Mouse (Mus musculus) embryonic facial prominence, embryonic 13.5 days (tissue): ENCODE data around the gene Tectb. TPM values are rescaled to one million over a fixed set of nuclear protein-coding genes. Genes with fewer than 3 reads are reported as not detected.
A peak's percentile ranks its signal among the peaks of the same experiment; 100 is the strongest.

ENCODE experiments used
- ATAC-seq: fragments of 200-750 bp; cut with Nextera tagmentation; 2 replicates; pipeline ENCODE4 v1.8.0; 2017; ENCODE audit warnings: low read depth; ENCODE audit not compliant: insufficient number of reproducible peaks, insufficient read depth, low FRiP score, low TSS enrichment
- H3K27ac ChIP-seq: fragments of 300-500 bp; sonication (generic); 2 replicates; pipeline ENCODE4 v1.5.1; 2015; ENCODE audit warnings: moderate library complexity, mild to moderate bottlenecking, inconsistent platforms
- H3K27me3 ChIP-seq: fragments of 300-500 bp; sonication (generic); 2 replicates; pipeline ENCODE4 v1.6.1; 2015; ENCODE audit warnings: mild to moderate bottlenecking, inconsistent platforms
- H3K36me3 ChIP-seq: fragments of 300-500 bp; sonication (generic); 2 replicates; pipeline ENCODE4 v1.6.1; 2015; ENCODE audit warnings: mild to moderate bottlenecking, inconsistent platforms
- H3K4me1 ChIP-seq: fragments of 300-500 bp; sonication (generic); 2 replicates; pipeline ENCODE4 v1.6.1; 2015; ENCODE audit warnings: inconsistent platforms
- H3K4me2 ChIP-seq: fragments of 300-500 bp; sonication (generic); 2 replicates; pipeline ENCODE4 v1.6.1; 2015; ENCODE audit warnings: moderate library complexity, mild to moderate bottlenecking, inconsistent platforms
- H3K4me3 ChIP-seq: fragments of 300-500 bp; sonication (generic); 2 replicates; pipeline ENCODE4 v1.5.1; 2015; ENCODE audit warnings: mild to moderate bottlenecking, inconsistent platforms
- H3K9ac ChIP-seq: fragments of 300-500 bp; sonication (generic); 2 replicates; pipeline ENCODE4 v1.6.1; 2015; ENCODE audit warnings: mild to moderate bottlenecking, inconsistent platforms
- H3K9me3 ChIP-seq: fragments of 300-500 bp; sonication (generic); 2 replicates; pipeline ENCODE4 v1.6.1; 2016; ENCODE audit warnings: inconsistent platforms
- WGBS: fragments of 180-500 bp; shearing (Covaris S2); methylation state at CpG from one replicate; pipeline ENCODE4 v1.1.7; 2015; ENCODE audit warnings: mixed read lengths; 5-methylcytosine and 5-hydroxymethylcytosine counted together
- polyA plus RNA-seq: library from polyadenylated mRNA; unstranded; fragments of >200 nt; fragmentation: Nextera tagmentation; extraction: Ambion mirVana; gene quantifications from 2 replicates; pipeline ENCODE4 v1.2.1, GENCODE M21; 2015

Gene Tectb
- polyA plus RNA-seq, result not detected in 2 replicates

DNA sequence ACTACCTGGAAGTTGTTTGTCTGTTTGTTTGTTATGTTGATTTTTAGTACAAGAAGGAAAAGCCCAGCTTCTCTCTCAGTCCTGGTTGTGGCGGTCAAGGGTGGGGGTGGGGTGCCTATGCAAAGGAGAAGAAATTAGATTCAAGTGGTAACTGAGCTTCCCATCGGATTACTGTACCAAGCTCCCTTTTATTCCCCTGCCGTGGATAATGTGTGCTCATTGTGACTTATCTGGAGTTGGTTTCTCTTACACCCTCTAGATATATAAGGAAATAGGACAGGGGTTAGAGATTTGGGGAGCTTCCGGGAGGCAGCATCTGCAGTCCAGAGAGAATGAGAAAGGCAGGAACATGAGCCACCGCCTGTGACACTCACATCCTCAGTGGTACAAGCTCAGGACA is at the start of gene Tectb:
TSS of gene Tectb (plus strand) at position 301 of the 400 bp plus-strand sequence.
- H3K27me3 ChIP-seq, result no peaks in the 10 kb centered on the region
- no peak within 1 kb of the TSS for H3K4me3 ChIP-seq
- no peak within 1 kb of the TSS for H3K4me2 ChIP-seq
- H3K9ac ChIP-seq, result no peak within 1 kb of the TSS
- 57% methylated on average over 5 of the region's 5 CpGs for WGBS
- no peaks in the 10 kb centered on the region for H3K9me3 ChIP-seq
- no peaks in the 10 kb centered on the region for H3K4me1 ChIP-seq
- no peak for ATAC-seq
- no peaks in the 10 kb centered on the region for H3K36me3 ChIP-seq
- no peak within 1 kb of the TSS for H3K27ac ChIP-seq

DNA sequence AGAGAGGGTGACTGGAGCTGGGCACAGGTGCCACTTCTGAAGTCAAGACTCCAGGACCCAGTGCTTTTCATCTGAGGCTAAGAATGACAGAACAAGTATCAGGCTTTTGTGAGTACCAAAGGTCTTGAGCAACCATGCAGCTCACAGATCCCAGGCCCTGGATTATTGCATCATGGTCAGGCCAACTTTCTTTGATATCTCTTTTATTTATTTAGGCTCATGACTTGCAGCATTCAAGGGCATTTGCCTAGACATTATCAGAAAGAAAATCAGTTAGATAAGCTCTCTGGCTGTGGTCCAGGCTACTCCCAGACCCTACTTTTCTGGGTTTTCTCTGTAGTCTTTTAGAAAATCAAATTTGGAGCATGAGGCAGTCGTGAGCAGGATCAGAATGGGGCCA is 48.8 kb upstream of the Tectb start:
- no peaks in the 10 kb centered on the region for H3K4me1 ChIP-seq
- no peaks in the 10 kb centered on the region for H3K9me3 ChIP-seq
- no peaks in the 10 kb centered on the region for H3K36me3 ChIP-seq
- no peak overlapping the region for H3K4me2 ChIP-seq
- no peak for ATAC-seq
- 58% methylated on average over 1 of the region's 1 CpGs for whole genome bisulfite sequencing
- no peak overlapping the region for H3K9ac ChIP-seq
- no peak overlapping the region for H3K27ac ChIP-seq
- H3K4me3 ChIP-seq, result no peak overlapping the region
- no peaks in the 10 kb centered on the region for H3K27me3 ChIP-seq

DNA sequence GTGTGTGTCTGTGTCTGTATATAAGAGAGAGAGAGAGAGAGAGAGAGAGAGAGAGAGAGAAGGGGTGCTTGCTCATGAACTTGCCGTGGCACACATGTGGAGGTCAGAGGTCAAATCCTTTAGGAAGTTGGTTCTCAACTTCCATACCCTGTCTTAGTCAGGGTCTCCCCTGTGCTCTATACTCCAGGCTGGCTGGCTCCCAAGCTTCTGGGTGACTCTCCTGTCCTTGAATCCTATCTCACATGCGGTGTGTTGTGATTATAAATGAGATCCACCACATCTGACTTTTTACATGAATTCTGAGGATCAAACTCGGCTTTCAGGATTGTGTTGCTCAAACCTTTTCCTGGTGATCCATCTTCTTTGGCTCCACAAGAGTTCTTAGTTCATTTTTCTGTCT is 48.1 kb upstream of the Tectb start:
- Histone ChIP-seq H3K27me3 (no peaks in the 10 kb centered on the region), H3K36me3 (no peaks in the 10 kb centered on the region), H3K4me2 (no peak overlapping the region), H3K9ac (no peak overlapping the region), H3K4me1 (no peaks in the 10 kb centered on the region), H3K4me3 (no peak overlapping the region), H3K9me3 (no peaks in the 10 kb centered on the region), H3K27ac (no peak overlapping the region)
- ATAC-seq, result no peak
- WGBS, result 80% methylated on average over 3 of the region's 3 CpGs

DNA sequence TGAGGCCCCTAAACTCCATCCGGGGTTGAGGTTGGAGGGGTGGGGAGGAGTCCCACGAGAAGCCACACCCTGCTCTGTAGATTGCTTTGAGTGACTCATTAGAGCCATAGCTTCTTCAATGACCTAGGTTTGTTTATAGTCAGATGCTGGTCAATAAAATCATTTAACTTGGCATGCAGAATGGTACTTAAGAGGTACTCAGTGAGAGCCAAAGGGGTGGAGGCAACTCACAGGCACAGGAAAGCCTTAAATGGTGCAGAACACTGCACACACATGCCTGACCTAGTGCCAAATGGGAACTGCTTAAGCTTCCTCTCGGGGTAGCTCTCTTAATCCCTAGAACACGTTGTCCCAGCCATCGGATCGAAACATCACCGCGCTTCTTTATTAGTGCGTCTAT is 46.0 kb upstream of the Tectb start:
- H3K9ac ChIP-seq, result no peak overlapping the region
- no peaks in the 10 kb centered on the region for H3K36me3 ChIP-seq
- WGBS, result 80% methylated on average over 9 of the region's 9 CpGs
- no peak for ATAC-seq
- H3K9me3 ChIP-seq, result no peaks in the 10 kb centered on the region
- no peak overlapping the region for H3K4me2 ChIP-seq
- no peaks in the 10 kb centered on the region for H3K27me3 ChIP-seq
- H3K4me3 ChIP-seq, result no peak overlapping the region
- H3K27ac ChIP-seq, result no peak overlapping the region
- no peaks in the 10 kb centered on the region for H3K4me1 ChIP-seq

DNA sequence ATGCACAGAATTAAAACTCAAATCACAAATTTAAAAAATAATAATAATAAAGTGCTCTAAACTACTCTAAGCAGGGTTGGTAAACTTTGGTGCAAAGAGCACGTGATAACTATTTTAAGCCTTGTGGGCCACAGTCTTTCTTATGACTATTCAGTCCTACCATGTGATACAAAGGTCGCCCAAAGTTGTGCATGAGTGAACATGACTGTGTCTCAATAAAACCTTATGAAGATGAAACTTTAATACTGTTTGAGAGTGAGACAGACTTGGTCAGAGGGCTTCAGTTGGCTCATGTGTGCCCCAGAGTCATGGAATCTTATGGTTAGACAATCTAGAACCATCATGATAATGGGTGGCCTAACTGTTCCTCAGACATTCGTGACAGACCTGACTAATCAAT is 44.6 kb upstream of the Tectb start:
- no peak for ATAC-seq

DNA sequence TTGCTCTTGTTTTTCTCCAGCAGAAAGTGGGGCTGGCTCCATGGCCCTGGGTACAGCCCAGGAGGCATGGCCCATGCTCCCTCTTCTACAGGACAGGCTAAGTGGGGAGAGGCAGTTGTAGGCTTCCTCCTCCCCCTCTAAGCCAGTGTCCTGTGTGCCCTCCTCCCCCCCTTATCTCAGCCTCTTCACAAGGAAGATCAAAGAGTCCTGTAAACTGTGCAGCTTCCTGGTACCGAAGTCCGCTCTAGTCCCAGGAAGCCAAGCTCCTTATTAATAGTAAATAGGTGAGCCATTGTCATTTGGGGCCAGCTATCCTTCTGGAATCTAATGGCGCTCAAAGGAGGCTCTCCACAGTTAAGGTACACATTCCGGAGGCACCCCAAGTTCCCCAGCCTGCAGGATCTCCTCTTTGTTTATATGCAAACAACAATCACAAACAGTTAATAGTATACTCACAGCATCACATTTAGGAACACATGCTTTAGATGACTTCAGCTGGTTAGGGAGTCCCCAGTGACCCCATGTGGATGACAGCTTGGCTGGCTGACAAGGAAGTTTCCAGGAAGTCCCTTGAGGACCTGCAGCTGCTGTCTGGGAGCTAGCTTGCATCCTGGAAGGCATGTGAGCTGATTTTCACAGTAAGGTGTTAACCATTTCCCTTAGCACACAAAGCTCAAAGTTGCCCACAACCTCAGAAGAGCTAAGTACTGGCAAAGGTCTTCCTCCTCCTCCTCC is 43.7 kb upstream of the Tectb start:
- H3K9ac ChIP-seq, result no peak overlapping the region
- H3K36me3 ChIP-seq, result no peaks in the 10 kb centered on the region
- H3K27ac ChIP-seq, result no peak overlapping the region
- H3K4me1 ChIP-seq, result no peaks in the 10 kb centered on the region
- no peak overlapping the region for H3K4me3 ChIP-seq
- 72% methylated on average over 4 of the region's 4 CpGs for WGBS
- H3K9me3 ChIP-seq, result no peaks in the 10 kb centered on the region
- no peak overlapping the region for H3K4me2 ChIP-seq
- ATAC-seq, result no peak
- no peaks in the 10 kb centered on the region for H3K27me3 ChIP-seq

More for the DNA sequence above, 44.6 kb upstream of the Tectb start:
- H3K27me3 ChIP-seq, result no peaks in the 10 kb centered on the region
- no peak overlapping the region for H3K9ac ChIP-seq
- H3K4me2 ChIP-seq, result no peak overlapping the region
- H3K9me3 ChIP-seq, result no peaks in the 10 kb centered on the region
- H3K27ac ChIP-seq, result no peak overlapping the region
- whole genome bisulfite sequencing, result 90% methylated on average over 3 of the region's 3 CpGs
- H3K36me3 ChIP-seq, result no peaks in the 10 kb centered on the region
- no peaks in the 10 kb centered on the region for H3K4me1 ChIP-seq
- H3K4me3 ChIP-seq, result no peak overlapping the region

DNA sequence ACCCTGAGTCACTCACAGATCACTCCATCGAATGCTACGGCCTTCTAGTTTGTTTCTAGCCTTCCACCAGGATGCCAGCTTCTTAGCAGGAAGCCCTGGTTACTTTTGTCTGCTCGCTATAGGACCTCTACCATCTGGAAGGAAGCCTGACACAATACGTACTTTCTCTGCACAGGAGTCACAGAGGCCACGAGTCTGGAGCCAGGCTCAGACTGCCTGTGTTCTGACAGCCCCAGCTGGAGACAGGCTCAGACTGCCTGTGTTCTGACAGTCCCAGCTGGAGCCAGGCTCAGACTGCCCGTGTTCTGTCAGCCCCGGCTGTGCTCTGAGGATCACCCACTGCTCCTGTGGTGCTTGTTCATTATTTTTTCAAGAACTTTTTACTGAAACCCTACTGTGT is 42.6 kb upstream of the Tectb start:
- no peak overlapping the region for H3K27ac ChIP-seq
- no peaks in the 10 kb centered on the region for H3K27me3 ChIP-seq
- 35% methylated on average over 7 of the region's 7 CpGs for WGBS
- no peaks in the 10 kb centered on the region for H3K36me3 ChIP-seq
- ATAC-seq, result no peak
- H3K4me3 ChIP-seq, result no peak overlapping the region
- no peak overlapping the region for H3K4me2 ChIP-seq
- peaks cover 2% of the 10 kb centered on the region; the same call in 1 of the 2 replicates for H3K4me1 ChIP-seq
- no peak overlapping the region for H3K9ac ChIP-seq
- no peaks in the 10 kb centered on the region for H3K9me3 ChIP-seq

DNA sequence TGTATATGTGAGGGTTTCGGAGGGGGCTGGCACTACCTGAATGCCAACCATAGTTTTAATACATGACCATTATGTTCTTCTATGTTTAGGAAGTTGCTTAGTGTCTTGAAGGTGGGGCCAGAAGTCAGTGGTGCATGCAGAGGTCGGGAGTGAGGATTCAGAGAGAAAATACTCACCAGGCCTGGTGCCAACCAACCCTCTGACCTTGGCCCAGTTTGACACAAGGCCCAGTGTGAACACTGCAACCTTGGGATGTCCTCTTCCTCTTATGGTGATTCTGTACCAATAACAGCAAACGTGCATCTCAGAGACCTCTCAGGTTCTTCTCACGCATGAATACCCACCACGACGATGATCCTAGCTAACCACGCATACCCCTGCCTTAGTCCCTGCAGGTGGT is 42.0 kb upstream of the Tectb start:
- Histone ChIP-seq H3K36me3 (no peaks in the 10 kb centered on the region), H3K4me1 (peaks cover 4% of the 10 kb centered on the region; the same call in 1 of the 2 replicates), H3K27me3 (no peaks in the 10 kb centered on the region), H3K27ac (no peak overlapping the region), H3K9ac (no peak overlapping the region), H3K4me2 (no peak overlapping the region), H3K9me3 (no peaks in the 10 kb centered on the region), H3K4me3 (no peak overlapping the region)
- ATAC-seq, result no peak
- WGBS, result 82% methylated on average over 7 of the region's 7 CpGs

DNA sequence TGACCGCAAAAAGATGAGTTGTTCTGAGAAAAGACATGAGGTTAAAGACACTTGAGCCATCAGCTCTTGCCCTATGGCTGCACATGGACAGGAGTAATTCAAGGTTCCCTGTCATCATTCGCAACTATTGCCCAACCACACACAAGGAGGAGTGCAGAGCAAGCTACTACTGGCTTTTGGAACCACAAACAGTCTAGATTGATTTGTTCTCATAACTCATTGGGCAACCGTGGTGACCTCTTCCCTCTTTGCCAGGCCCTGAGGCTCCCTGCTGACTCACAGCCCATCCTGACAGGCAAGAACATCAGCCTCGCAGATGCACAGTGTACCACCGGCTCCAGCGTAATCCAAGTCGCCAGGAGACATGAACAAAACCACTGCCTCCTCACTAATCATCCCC is 41.2 kb upstream of the Tectb start:
- H3K27ac ChIP-seq, result no peak overlapping the region
- no peaks in the 10 kb centered on the region for H3K27me3 ChIP-seq
- H3K4me1 ChIP-seq, result peaks cover 12% of the 10 kb centered on the region
- no peak overlapping the region for H3K9ac ChIP-seq
- WGBS, result 53% methylated on average over 7 of the region's 7 CpGs
- H3K4me3 ChIP-seq, result no peak overlapping the region
- no peak overlapping the region for H3K4me2 ChIP-seq
- H3K9me3 ChIP-seq, result no peaks in the 10 kb centered on the region
- H3K36me3 ChIP-seq, result no peaks in the 10 kb centered on the region
- ATAC-seq, result no peak

DNA sequence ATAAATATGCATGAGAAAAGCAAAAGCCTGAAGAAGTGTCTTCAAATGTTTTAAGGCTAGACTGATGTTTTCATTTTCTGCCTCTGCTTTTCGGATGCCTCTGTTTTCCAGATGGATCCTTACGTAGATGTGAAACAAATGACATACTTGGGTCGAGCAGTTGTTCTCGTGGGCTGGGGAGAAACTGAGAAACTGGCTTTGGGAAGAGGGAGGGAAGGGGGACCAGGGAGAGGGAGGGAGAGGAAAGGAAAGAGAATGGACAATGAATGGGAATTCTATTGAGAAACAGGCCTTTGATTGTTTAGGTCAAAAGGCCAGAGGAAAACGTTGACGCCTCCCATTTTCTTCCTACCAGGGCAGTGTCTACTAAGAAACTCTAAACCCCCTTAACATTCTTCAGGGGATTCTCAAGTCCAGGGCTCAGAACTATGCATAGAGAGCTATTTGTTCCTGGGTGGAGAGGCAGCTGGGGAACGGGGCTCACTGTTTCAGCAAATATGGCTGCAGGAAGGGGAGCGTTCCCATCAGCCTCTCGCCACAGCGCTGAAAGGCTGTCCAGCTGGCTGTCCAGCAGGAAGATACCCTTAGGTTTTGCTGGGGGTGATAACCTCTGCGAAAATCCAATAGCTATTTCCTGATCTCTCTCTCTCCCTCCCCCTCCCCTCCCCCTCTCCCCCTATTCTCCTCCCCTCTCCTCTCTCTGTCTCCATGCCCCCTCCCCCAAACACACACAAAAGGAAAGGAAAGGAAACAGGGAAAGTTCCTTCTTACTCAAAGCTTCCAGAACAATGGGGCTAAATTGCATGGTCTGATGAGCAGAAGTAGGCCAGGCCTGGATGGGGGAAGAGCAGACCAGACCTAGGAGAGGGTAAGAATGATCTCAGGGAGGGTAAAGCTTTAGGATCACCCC is 36.9 kb upstream of the Tectb start:
- ATAC-seq, result no peak
- H3K27ac ChIP-seq, result peak overlapping the region; percentile 81
- 16% methylated on average over 11 of the region's 11 CpGs for WGBS

DNA sequence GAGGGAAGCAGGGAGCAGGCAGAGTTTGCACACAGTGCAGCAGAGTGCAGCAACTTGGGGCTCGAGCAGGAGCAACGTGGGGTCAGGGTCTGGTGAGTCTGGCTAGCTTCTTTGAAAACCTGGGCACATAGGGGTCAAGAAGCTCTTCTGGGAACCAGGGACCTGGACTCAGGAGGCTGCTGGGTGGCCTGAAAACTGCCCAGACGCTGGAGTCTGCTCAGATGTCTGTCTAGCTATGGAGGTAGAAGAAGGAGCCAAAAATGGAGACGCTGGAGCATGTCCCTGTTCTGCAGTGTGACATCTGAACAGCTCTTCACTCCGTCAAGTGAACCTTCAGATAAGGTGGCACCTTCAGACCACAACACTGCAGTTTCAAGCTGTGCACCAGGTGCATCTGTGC is 35.8 kb upstream of the Tectb start:
- H3K9me3 ChIP-seq, result no peaks in the 10 kb centered on the region
- ATAC-seq, result no peak
- 62% methylated on average over 5 of the region's 5 CpGs for WGBS
- H3K4me3 ChIP-seq, result no peak overlapping the region
- H3K27ac ChIP-seq, result peak overlapping the region; percentile 81
- H3K27me3 ChIP-seq, result no peaks in the 10 kb centered on the region
- H3K4me2 ChIP-seq, result no peak overlapping the region
- H3K4me1 ChIP-seq, result peaks cover 32% of the 10 kb centered on the region
- no peaks in the 10 kb centered on the region for H3K36me3 ChIP-seq
- H3K9ac ChIP-seq, result no peak overlapping the region

More for the DNA sequence above, 36.9 kb upstream of the Tectb start:
- H3K27me3 ChIP-seq, result no peaks in the 10 kb centered on the region
- H3K4me1 ChIP-seq, result peaks cover 32% of the 10 kb centered on the region
- H3K9me3 ChIP-seq, result no peaks in the 10 kb centered on the region
- H3K9ac ChIP-seq, result no peak overlapping the region
- no peaks in the 10 kb centered on the region for H3K36me3 ChIP-seq
- no peak overlapping the region for H3K4me2 ChIP-seq
- H3K4me3 ChIP-seq, result no peak overlapping the region

DNA sequence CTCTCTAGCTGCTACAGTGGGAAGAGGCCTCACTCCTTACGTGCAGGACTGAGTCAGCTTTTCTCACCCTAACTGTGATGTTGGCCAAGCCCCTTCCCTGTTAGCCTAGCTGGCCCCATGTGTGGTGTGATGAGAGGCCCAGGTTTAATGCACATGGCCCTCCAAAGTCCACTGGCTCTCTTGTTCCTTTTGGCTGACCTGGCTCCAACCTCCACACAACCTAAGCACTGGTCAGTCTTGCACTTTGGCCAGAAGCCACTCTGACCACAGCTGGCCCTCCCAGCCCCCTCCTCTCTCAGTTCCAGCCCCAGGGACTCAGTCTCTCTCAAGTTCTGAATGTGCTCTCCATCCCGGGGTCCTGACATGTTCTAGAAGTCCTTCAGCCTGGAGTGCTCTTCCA is 35.4 kb upstream of the Tectb start:
- H3K36me3 ChIP-seq, result no peaks in the 10 kb centered on the region
- WGBS, result 84% methylated on average over 2 of the region's 2 CpGs
- H3K4me1 ChIP-seq, result peaks cover 32% of the 10 kb centered on the region
- no peak overlapping the region for H3K9ac ChIP-seq
- H3K27me3 ChIP-seq, result no peaks in the 10 kb centered on the region
- H3K27ac ChIP-seq, result no peak overlapping the region
- H3K9me3 ChIP-seq, result peaks cover under 1% of the 10 kb centered on the region; the same call in 1 of the 2 replicates
- H3K4me3 ChIP-seq, result no peak overlapping the region
- H3K4me2 ChIP-seq, result no peak overlapping the region
- no peak for ATAC-seq
